Mouse (Mus musculus) hindbrain, embryonic 14.5 days (tissue): ENCODE measurements around the gene Fgf2. TPM values are rescaled to one million over a fixed set of nuclear protein-coding genes. Genes with fewer than 3 reads are reported as not detected.

Experiments used
- ATAC-seq: fragments of 200-750 bp; cut with Nextera tagmentation; 2 replicates; pipeline ENCODE4 v1.8.0; 2017; ENCODE audit warnings: moderate number of reproducible peaks, mild to moderate bottlenecking, moderate TSS enrichment, moderate library complexity; ENCODE audit not compliant: low FRiP score
- DNase-seq: peaks from one replicate; pipeline ENCODE4 v3.0.0-alpha.2; 2015; ENCODE audit warnings: low spot score
- H3K27ac ChIP-seq: fragments of 300-500 bp; sonication (generic); 2 replicates; pipeline ENCODE4 v1.5.1; 2014; ENCODE audit warnings: mild to moderate bottlenecking, moderate library complexity
- H3K27me3 ChIP-seq: fragments of 300-500 bp; sonication (generic); 2 replicates; pipeline ENCODE4 v1.6.1; 2014; ENCODE audit warnings: mild to moderate bottlenecking, low read length, mixed read lengths; ENCODE audit not compliant: control insufficient read depth, insufficient read depth
- H3K36me3 ChIP-seq: fragments of 300-500 bp; sonication (generic); replicated peaks from 2 replicates; pipeline ENCODE4 v1.6.1; 2014; ENCODE audit not compliant: control insufficient read depth, insufficient read depth
- H3K4me1 ChIP-seq: fragments of 300-500 bp; sonication (generic); replicated peaks from 2 replicates; pipeline ENCODE4 v1.6.1; 2014; ENCODE audit warnings: antibody characterized with exemption, low read length, mixed read lengths; ENCODE audit not compliant: control insufficient read depth, insufficient read depth
- H3K4me2 ChIP-seq: fragments of 300-500 bp; sonication (generic); replicated peaks from 2 replicates; pipeline ENCODE4 v1.6.1; 2014; ENCODE audit warnings: mild to moderate bottlenecking, moderate library complexity
- H3K4me3 ChIP-seq: fragments of 300-500 bp; sonication (generic); replicated peaks from 2 replicates; pipeline ENCODE4 v1.5.1; 2014; ENCODE audit warnings: mild to moderate bottlenecking, low read length
- H3K9ac ChIP-seq: fragments of 300-500 bp; sonication (generic); 2 replicates; pipeline ENCODE4 v1.6.1; 2014
- H3K9me3 ChIP-seq: fragments of 300-500 bp; sonication (generic); 2 replicates; pipeline ENCODE4 v1.6.1; 2016; ENCODE audit warnings: low read length; ENCODE audit not compliant: control insufficient read depth
- WGBS: fragments of 180-500 bp; shearing (Covaris S2); extraction: QIAGEN DNeasy Blood & Tissue Kit; methylation state at CpG from one replicate; pipeline ENCODE4 v1.1.7; 2014; 5-methylcytosine and 5-hydroxymethylcytosine counted together
- polyA plus RNA-seq: library from polyadenylated mRNA; unstranded; fragments of >200 nt; fragmentation: Nextera tagmentation; extraction: Ambion mirVana; gene quantifications from 2 replicates; pipeline ENCODE4 v1.2.1, GENCODE M21; 2014

Gene Fgf2
- polyA plus RNA-seq, 1 experiment from 2014 or later = 1.5 TPM

- 28% methylated on average over 9 of the region's 9 CpGs for WGBS
- Histone ChIP-seq H3K4me1 (peaks cover 12% of the 10 kb centered on the region), H3K9ac (no peak overlapping the region), H3K4me3 (peak overlapping the region; percentile 70), H3K9me3 (no peaks in the 10 kb centered on the region), H3K27me3 (peaks cover 26% of the 10 kb centered on the region), H3K4me2 (peak overlapping the region; percentile 100), H3K27ac (no peak overlapping the region), H3K36me3 (no peaks in the 10 kb centered on the region)
- DNase-seq (no peak), ATAC-seq (no peak)
Measured at GRCm38 (mm10) chr3:37347671-37348070, 475 bp upstream of the Fgf2 start.

- WGBS = 10% methylated on average over 7 of the region's 8 CpGs
- peak overlapping the region; percentile 61 for H3K9ac ChIP-seq
- H3K27ac ChIP-seq = no peak overlapping the region
- peak overlapping the region; percentile 100 for H3K4me2 ChIP-seq
- H3K4me1 ChIP-seq = peaks cover 12% of the 10 kb centered on the region
- ATAC-seq (no peak), DNase-seq (no peak)
- H3K36me3 ChIP-seq = no peaks in the 10 kb centered on the region
- peak overlapping the region; percentile 70 for H3K4me3 ChIP-seq
- H3K9me3 ChIP-seq = no peaks in the 10 kb centered on the region
- peaks cover 26% of the 10 kb centered on the region for H3K27me3 ChIP-seq
Measured at GRCm38 (mm10) chr3:37349166-37349548, 1.0 kb downstream of the Fgf2 start.

GRCm38 (mm10) chr3:37350386-37350785 is 2.2 kb downstream of the Fgf2 start:
- H3K9ac ChIP-seq = no peak overlapping the region
- H3K4me2 ChIP-seq = no peak overlapping the region
- WGBS = 59% methylated on average over 7 of the region's 7 CpGs
- DNase-seq (no peak), ATAC-seq (no peak)
- H3K4me3 ChIP-seq = no peak overlapping the region
- no peaks in the 10 kb centered on the region for H3K9me3 ChIP-seq
- H3K36me3 ChIP-seq = no peaks in the 10 kb centered on the region
- peaks cover 12% of the 10 kb centered on the region for H3K4me1 ChIP-seq
- no peak overlapping the region for H3K27ac ChIP-seq
- peaks cover 26% of the 10 kb centered on the region for H3K27me3 ChIP-seq

GRCm38 (mm10) chr3:37353951-37354481 is 5.9 kb downstream of the Fgf2 start:
- DNase-seq = no peak
- Histone ChIP-seq H3K27ac (no peak overlapping the region), H3K27me3 (peaks cover 11% of the 10 kb centered on the region), H3K9ac (no peak overlapping the region), H3K4me3 (no peak overlapping the region), H3K4me1 (0 out of 2 replicates have a peak, but pooled peaks cover 1% of the 10 kb centered on the region), H3K9me3 (no peaks in the 10 kb centered on the region), H3K36me3 (no peaks in the 10 kb centered on the region), H3K4me2 (no peak overlapping the region)
- ATAC-seq = no peak
- 89% methylated on average over 10 of the region's 10 CpGs for WGBS

GRCm38 (mm10) chr3:37354737-37355136 is 6.6 kb downstream of the Fgf2 start:
- H3K36me3 ChIP-seq = no peaks in the 10 kb centered on the region
- H3K9ac ChIP-seq = no peak overlapping the region
- DNase-seq (no peak), ATAC-seq (no peak)
- H3K9me3 ChIP-seq = no peaks in the 10 kb centered on the region
- no peaks in the 10 kb centered on the region for H3K4me1 ChIP-seq
- no peak overlapping the region for H3K4me2 ChIP-seq
- no peak overlapping the region for H3K27ac ChIP-seq
- whole genome bisulfite sequencing = 88% methylated on average over 1 of the region's 1 CpGs
- no peak overlapping the region for H3K4me3 ChIP-seq
- H3K27me3 ChIP-seq = peaks cover 3% of the 10 kb centered on the region; the same call in 1 of the 2 replicates

GRCm38 (mm10) chr3:37360729-37361128 is 12.6 kb downstream of the Fgf2 start:
- H3K9ac ChIP-seq = no peak overlapping the region
- H3K27me3 ChIP-seq = no peaks in the 10 kb centered on the region
- no peak overlapping the region for H3K4me3 ChIP-seq
- ATAC-seq = no peak
- H3K4me1 ChIP-seq = no peaks in the 10 kb centered on the region
- H3K36me3 ChIP-seq = no peaks in the 10 kb centered on the region
- DNase-seq = no peak
- WGBS = 88% methylated on average over 9 of the region's 9 CpGs
- H3K27ac ChIP-seq = no peak overlapping the region
- H3K9me3 ChIP-seq = no peaks in the 10 kb centered on the region
- no peak overlapping the region for H3K4me2 ChIP-seq

- no peaks in the 10 kb centered on the region for H3K36me3 ChIP-seq
- no peak overlapping the region for H3K4me2 ChIP-seq
- no peaks in the 10 kb centered on the region for H3K4me1 ChIP-seq
- ATAC-seq (no peak), DNase-seq (no peak)
- H3K9ac ChIP-seq = no peak overlapping the region
- no peaks in the 10 kb centered on the region for H3K9me3 ChIP-seq
- H3K4me3 ChIP-seq = no peak overlapping the region
- no peak overlapping the region for H3K27ac ChIP-seq
- WGBS = 80% methylated on average over 4 of the region's 4 CpGs
- no peaks in the 10 kb centered on the region for H3K27me3 ChIP-seq
Measured at GRCm38 (mm10) chr3:37365144-37365543, 17.0 kb downstream of the Fgf2 start.

- Histone ChIP-seq H3K27ac (no peak overlapping the region), H3K36me3 (no peaks in the 10 kb centered on the region)
- WGBS = 51% methylated on average over 3 of the region's 3 CpGs
Measured at GRCm38 (mm10) chr3:37365976-37366375, 17.8 kb downstream of the Fgf2 start.

GRCm38 (mm10) chr3:37366381-37367053 is 18.4 kb downstream of the Fgf2 start:
- no peaks in the 10 kb centered on the region for H3K36me3 ChIP-seq
- H3K4me3 ChIP-seq = no peak overlapping the region
- no peaks in the 10 kb centered on the region for H3K27me3 ChIP-seq
- no peak for ATAC-seq
- H3K9ac ChIP-seq = no peak overlapping the region
- H3K27ac ChIP-seq = no peak overlapping the region
- no peak for DNase-seq
- no peaks in the 10 kb centered on the region for H3K9me3 ChIP-seq
- no peak overlapping the region for H3K4me2 ChIP-seq
- 79% methylated on average over 4 of the region's 4 CpGs for WGBS
- H3K4me1 ChIP-seq = no peaks in the 10 kb centered on the region

More at GRCm38 (mm10) chr3:37365976-37366375, 17.8 kb downstream of the Fgf2 start:
- H3K4me3 ChIP-seq = no peak overlapping the region
- ATAC-seq = no peak
- no peak overlapping the region for H3K9ac ChIP-seq
- H3K9me3 ChIP-seq = no peaks in the 10 kb centered on the region
- no peaks in the 10 kb centered on the region for H3K4me1 ChIP-seq
- H3K4me2 ChIP-seq = no peak overlapping the region
- no peak for DNase-seq
- H3K27me3 ChIP-seq = no peaks in the 10 kb centered on the region
